Mouse (Mus musculus) heart, postnatal 14 days (tissue): ENCODE results near the gene Tmem220. TPM values are rescaled to one million over a fixed set of nuclear protein-coding genes. Genes with fewer than 3 reads are reported as not detected.

Experiments
- DNase-seq, 2 experiments: peaks; one replicate each; pipeline ENCODE4 v3.0.0; 2021 to 2022
- intact Hi-C: fragments of 180-260 bp; cut with DNase I; formaldehyde crosslinking; loops from one replicate; pipeline ENCODE4 v1.15.1; 2025
- long read RNA-seq, 2 experiments: library from polyadenylated mRNA; stranded (forward); transcript quantifications; one replicate each; pipeline ENCODE4 v2.0.0; 2021
- total RNA-seq, 2 experiments: library from RNA; stranded (reverse); gene quantifications; 2 replicates each; pipeline ENCODE4 v1.2.3; 2021

Gene Tmem220
- total RNA-seq, result 1 to 10 TPM; 1.3 to 1.4 TPM
- long read RNA-seq, experiment 1, partial matches to known transcripts, result 0 of 1 reads
- long read RNA-seq, experiment 1, other reads (novel, unspliced or antisense), result 0 of 1 reads
- long read RNA-seq, experiment 2, partial matches to known transcripts, result 0 of 2 reads
- long read RNA-seq, experiment 2, other reads (novel, unspliced or antisense), result 1 of 2 reads

DNA sequence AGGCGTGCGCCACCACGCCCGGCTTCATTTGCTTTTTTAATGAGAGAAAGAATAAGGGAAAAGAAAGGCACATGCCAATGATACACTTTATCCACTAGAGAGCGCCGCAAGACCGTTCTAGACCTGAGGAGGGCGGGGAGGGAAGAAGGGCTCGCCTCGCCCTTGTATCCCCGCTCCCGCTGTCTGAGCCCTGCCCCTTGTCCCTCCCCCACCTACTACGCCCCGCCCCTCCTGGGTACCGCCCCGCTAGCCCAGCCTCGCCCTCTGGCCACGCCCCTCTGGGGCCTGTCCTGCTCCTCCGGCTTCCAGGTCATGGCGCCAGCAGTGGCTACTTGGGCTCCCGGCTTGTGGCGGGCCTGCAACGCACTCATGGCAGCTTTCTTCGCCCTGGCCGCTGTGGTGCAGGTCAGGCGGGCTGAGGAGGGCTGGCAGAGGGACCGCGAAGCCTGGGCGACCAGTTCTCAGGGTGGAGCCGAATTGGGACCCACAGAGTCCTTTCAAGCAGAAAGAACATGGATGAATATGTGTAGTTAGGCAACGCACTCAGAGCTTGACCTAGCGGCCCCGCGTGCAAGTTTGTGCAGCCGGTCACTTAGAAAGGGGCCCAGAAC, at the start of gene Tmem220:
Gene Tmem220 (plus strand): TSS at position 288 of the 611 bp plus-strand sequence.
- intact Hi-C loops, result loop anchor here (1.0 kb wide), 4 partner anchors 27 to 76 kb away; partner anchors contain the start of genes Adprm and Sco1
- peak; percentile 95 to 96 for DNase-seq

DNA sequence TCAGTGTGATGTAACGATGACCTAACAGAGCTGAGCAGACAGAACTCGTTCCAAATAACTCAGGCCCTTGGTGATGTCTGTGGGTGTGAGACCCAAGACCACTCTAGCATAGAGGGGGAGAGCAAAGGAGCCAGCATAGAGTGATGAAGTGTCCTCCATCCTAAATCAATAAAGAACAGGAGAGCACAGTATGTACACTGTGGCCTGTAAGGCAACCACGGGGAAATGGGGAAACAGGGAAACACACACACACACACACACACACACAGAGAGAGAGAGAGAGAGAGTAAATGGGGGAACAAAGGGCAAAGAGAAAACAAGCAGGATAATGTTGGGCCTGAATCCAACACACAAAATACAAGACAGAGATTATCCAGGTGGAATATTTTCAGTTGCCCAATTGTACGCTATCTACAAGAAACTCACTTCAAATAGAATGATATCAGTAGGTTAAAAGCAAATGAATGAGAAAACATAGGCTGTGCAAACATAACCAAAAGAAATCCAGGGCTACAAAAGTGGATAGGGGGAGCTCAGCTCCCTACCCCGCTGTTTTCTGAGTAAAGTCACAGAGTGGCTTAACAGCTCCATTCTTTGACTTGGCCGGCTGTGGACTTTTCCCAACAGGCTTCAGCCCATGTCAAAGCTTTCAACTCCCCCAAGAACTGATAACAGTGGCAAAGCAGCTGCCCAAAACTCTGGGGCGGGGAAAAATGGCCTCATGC, 49.2 kb upstream of the Tmem220 start:
- intact Hi-C loops, result no loop called here
- DNase-seq, result no peak

DNA sequence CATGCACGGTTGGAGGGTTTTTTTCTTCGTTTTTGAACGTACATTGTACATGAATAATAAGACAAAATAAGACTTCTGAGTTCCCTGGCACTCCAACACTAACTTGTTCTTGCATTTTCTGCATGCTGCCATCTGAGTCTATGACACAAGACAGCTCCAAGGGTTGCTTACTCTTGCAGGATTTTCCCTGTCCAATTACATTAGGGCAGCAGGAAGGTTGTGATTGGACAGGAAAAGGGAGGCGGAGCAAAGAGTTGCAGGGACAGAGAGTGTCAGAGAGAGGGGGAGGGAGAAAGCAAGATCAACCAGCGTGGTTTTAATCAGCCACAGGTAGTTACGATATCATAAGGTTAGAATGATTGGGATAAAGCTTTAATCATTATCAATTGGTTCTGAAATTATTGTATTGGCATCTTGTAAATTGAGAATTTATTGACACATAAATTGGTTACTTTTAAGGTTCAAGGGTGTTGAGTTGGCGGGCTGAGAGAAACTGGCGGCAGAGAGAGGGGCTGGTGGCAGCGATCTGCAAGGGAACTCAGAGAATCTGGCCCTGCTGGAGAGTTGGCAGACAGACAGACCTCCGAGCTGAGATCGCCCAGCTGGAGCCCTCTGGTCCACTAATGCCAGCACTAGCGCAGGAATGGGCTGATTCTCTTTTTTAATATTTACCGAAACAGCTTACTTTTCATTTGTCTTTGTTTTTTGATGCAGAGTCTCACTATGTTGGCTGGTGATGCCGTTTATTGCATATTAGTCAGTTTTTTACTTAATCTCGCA, 43.4 kb upstream of the Tmem220 start:
- DNase-seq, result no peak
- intact Hi-C loops, result no loop called here

DNA sequence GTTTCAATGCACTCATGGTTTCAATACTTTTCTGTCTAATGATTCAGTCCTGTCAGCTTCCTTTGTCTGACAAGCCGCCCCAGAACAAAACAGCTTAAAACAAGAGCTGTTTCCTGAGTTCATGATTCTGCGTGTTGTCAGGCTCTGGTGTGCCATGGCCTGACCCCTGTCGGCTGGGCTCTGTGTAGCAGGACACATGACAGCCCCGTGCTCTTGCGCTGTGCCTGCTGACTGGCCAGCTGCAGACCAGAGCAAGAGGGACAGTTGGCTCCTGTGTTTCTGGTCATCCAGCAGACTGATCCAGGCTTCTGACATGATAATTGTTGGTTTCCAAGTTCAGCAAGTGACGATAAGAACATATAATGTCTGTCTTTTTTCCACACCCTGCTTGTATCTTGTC, 42.2 kb upstream of the Tmem220 start:
- peak; percentile 57 to 71 for DNase-seq
- intact Hi-C loops, result no loop called here

DNA sequence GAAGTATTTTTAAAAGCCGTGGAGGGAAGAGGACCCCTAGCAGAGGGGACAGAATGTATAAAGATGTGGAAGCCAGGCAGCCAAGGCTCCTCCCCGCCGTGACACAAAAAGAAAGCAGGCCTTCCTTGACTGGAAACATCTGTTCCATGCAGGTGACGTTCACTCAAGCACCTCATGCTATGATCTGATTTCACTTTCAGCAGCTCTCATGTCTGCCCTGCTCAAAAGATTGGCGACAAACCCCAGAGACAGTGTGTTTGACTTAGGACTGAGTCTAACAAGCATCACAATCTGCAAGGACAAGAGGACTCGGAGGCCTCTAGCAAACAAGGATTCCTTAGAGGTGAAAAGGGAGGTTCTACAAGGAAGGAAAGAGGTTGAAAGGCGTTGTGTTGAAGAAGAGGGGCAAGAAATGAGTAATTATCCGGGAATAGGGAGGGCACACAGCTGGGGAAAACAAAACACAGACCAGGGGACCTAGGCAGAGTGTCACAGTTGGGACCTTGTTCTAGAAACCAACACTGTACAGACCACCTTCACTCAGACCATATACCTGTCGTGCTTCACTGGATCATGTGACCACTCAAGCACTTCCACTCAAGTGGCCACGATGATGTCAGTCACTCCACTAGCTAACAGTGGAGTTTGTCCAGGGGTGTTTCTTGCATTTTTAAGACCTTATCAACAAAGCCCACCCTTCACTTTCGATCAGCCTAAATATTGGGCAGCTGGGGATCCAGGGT, 41.4 kb upstream of the Tmem220 start:
- DNase-seq, result no peak
- intact Hi-C loops, result loop anchor here (2.0 kb wide), 1 partner anchor 37 kb away; no protein-coding TSS in a partner anchor

DNA sequence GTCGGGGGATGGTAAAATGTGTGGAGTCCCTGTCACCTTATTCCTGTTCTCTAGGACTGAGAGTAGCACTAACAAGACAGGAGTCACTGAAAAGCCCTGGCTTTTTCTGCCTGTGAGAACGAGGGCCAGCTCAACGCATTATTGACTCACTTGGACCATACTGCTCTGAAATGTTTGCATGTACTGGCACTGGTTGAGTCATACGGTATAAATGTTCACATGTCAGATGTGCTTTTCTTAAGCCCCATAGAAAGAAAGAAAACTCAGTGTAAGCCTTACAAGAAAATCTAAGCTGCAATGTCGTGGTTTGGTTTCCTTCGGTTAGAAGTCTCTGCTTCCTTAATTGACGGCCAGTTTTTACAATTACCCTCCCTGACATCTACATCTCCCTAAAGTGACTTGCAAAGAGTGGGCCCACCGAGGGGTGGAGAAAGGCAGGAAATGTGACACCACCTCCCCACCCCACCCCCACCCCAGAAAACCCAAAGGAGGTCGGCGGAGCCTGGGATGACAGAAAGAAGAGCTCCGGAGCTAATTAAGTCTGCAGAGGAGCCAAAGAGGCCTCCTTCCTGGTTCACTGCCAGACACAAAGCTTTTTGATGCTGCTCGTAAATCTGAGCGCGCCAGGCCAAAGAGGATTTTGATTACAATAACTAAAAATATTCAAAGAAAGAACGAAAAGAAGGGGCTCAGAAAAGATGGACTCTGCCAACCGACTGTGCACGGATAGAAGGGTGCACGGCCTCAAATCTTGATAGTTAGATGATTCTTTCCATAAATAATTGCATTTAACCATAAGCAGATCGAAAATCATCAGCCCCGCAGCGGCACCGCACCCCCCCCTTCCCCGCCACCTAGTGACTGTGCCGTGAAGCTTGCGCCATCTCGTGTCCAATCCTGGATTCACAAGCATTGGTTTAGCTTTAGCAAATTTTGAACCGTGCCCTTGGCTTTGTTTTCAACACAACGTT, 40.5 kb upstream of the Tmem220 start:
- intact Hi-C loops, result loop anchor here (1.0 to 2.0 kb wide), 2 partner anchors 36 to 78 kb away; no protein-coding TSS in a partner anchor
- peak; percentile 78 to 87 for DNase-seq

DNA sequence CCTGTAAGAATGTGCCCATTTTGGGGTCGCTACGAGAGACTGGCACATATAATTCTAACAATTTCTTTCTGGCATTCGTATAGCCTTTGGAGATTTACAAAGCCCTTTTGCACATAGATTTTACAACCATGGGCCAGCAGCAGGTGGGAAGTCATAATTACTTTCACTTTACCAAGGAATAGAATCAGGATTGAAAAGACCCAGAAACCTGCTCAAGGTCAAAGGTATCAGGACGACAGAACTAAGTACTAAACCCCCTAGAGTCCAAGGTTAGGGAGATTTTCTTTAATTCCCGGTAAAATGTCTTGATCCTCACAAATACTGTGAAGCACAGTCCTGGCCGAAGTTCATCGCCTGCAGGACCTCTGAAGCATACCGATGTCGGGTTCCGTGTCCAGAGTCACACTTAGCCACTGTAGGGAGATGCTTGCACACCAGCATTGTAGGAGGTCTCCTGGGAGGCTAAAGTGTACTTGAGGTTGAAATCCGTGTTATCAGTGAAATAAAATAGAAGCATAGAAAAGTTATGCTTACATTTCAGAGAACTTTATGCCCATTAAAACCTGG, 39.7 kb upstream of the Tmem220 start:
- intact Hi-C loops, result loop anchor here (1.0 to 2.0 kb wide), 2 partner anchors 36 to 79 kb away; no protein-coding TSS in a partner anchor
- peak in 1 of 2 experiments; percentile 12 for DNase-seq

DNA sequence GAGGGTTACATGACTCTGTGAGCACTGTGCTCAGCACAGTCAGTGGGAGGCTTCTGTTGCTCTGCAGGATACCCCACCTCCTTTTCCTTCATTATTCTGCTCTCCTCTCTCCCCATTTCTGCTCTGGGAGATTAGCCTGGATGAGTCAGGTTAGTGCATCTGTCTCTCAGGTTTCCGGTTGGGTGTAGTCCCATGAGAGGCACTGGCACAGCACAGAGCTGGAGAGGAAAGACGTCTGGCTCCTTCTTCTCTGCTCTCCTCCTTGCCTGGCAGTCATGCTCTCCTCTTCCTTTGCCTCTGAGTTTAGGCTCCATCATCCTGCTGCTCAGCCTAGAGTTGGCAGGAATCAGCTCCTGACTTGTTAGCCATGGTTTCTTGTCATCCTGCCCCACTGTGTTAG, 32.8 kb upstream of the Tmem220 start:
- DNase-seq, result no peak
- intact Hi-C loops, result no loop called here

DNA sequence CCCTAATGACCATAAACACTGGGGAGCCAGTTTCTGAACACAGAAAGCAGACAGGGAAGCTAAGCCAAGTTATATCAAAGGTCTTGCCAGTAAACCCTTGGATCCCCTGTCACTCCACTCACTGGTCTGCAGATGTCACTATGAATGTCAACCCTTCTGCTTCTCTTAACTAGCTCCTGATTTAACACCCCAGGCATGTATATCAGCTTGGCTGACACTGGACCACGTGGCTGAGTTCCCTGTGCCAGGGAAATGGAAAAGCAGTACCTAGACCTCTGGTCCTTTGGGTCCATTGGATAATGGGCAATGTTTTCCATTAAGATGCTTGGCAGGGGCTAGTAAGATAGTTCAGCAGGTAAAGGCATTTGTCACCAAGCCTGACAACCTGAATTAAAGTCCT, 31.3 kb upstream of the Tmem220 start:
- peak in 1 of 2 experiments; percentile 39 for DNase-seq
- intact Hi-C loops, result no loop called here

DNA sequence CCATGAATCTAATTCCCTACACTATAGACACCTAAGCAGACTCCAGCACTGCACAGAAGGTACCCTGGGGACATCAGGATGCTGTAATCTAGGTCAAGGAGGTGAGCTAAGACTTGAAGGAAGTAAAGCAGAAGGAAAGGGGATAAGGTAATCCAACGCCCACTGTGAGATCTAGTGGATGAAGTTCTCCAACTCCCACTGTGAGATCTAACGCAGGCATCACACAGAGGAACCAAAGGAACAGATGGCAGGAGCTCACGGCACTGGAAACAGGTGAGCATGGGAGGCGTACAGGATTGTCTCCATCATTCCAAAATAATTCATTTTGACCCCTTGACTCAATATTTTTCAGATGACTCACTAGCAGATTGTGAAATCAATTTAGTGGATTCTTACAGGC, 28.5 kb upstream of the Tmem220 start:
- intact Hi-C loops, result no loop called here
- DNase-seq, result no peak

DNA sequence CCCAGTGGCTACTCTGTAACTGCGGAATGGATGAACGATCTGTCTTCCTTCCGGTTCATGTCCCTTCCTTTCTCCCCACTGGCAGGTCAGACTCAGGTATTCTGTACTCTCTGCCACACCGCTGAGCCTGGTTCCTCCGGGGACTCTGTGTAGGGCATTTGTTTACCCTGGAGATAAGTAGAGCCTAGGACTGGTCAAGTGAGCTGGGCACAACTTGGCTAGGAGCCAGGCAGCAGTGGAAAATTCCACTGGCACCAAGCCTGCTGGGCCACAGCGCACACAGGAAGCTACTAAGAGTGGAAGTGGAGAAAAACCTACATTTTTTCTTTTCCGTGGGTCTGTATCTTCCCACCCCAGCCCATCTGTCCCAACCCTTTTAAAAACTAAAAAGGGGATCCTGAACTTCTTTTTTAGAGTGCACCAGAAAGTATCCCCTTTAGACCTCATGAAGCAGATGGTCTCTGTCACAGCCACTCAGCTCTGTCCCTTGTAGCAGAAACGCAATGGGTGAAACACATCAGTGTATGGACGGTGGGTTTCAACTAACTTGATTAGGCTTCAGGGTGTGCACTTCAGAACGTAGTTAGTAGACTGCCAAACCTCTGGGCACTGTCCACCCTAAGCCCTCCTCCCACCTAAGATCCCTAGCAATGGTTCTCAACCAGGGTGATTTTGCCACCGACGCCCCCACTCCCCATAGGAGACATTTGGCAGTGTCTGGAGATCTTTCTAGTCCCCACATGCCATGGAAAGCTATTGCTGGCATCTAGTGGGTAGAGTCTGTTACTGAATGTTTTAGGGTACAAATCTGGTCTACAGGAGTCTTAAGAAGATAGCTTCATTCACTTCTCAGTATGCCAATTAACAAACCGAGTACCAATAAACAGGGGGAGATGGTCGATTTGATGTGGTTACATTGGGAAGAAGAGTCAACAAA, 26.2 kb upstream of the Tmem220 start:
- peak; percentile 68 to 77 for DNase-seq

DNA sequence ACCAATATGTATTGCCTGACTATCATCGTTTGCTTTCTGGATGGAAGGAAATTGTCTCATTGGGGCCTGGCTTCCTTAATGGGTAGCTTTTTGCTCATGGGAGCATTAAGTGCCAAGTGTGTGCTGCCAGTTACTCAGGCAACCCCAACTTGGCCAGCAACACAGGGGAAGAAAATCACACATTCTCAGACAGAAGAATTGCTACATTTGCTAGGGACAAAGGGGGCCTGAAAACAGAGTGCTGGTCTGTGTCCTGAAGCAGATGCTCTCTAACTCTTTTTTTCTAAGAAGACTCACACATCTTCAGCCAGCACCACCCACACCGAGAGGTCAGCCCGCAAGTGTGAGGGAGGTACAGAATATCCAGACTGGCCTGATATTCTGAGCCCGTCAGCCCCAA, 24.3 kb upstream of the Tmem220 start:
- intact Hi-C loops, result no loop called here
- no peak for DNase-seq

More for the DNA sequence above, 26.2 kb upstream of the Tmem220 start:
- intact Hi-C loops, result no loop called here

DNA sequence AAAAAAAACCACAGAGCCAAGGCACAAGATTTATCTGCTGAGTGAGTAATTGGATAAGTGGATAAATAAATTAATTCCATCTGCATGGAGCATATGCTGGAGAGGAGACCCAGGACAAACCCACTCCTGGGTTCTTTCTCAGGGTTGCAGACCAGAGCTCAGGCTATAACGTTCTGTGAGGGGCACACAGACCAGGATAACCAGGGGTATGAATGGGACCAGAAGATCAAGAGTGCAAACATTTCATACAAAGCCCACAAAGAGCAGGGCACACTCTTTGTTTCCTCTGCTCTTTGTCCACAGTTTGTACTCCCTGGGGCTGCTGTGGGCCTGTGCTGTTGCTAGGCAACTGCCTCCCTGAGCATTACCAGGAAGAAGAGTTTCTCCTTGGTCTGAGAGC, 23.2 kb upstream of the Tmem220 start:
- intact Hi-C loops, result no loop called here

DNA sequence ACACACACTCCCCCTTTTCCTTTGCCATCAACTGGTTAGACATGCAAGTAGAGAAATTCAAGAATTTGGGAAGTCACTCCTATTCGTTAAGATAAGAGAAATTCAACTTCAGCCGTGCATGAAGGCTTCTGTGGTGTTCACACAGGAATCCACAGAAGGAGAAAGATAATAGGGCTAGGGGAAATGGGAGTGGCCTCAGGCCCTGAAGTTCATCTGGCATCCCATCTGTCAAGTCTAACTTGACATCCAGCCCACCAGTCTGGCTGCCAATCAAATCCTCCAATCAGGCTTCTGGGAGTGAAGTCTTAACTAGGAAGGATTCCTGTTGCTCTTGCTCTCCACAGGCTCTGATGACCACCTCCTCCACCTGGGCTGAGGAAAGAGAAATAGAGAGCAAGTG, 22.0 kb upstream of the Tmem220 start:
- no peak for DNase-seq
- intact Hi-C loops, result no loop called here

More for the DNA sequence above, 23.2 kb upstream of the Tmem220 start:
- DNase-seq, result no peak

DNA sequence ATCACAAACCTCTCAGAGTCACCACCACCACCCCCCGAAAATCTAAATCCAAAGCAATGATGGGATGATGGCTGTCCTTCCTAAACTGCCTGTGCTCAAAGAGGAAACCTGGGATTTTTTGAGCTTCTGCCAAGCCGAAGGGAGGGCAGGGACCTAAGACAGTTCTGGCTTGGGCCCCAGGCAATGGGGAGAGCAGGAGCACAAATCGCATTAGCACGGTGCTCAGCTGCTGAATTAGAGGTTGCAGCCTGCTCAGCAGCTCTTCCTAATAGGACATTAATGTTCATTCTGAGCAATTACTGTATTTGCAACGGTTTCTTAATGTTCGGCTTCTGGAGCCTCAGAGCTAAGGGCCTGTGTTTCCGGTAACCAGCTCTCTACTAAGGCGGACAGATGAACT, 17.0 kb upstream of the Tmem220 start:
- DNase-seq, result no peak
- intact Hi-C loops, result no loop called here

DNA sequence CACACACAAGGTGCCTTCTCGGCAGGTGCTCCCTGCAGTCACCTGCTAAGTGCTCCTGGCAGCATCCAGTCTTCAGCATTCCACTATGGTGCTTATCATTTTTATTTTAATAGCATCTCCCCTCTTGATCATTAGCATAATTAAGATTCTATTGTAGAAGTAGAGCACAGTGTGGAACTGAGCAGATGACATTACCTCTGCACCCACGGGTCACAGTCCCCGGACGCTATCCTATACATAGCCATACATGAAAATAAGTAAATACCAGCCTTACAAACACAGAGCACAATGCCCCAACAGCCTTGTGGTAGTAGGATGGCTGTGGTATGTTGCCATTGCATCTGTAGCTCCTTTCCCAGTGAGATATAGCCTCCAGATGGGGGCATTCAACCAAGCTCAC, 16.4 kb upstream of the Tmem220 start:
- no peak for DNase-seq
- intact Hi-C loops, result no loop called here

DNA sequence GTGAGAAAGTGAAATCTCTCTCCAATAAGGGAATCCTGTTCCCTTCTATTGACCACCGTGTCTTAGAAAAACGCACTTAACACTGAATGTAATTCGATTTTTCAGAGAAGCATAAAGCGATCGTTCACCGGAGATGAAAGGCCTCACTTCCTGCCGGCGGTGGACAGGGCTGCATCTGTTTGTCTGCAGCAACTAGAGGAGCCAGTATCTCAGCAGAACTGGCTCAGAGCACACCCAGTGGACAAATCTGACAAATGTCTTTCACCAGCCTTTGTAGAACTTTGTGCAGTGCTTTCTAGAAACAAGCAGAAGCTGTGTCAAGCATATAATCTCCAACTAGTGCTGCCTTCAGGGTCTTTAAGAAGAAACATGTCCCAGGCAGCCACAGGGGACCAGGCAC, 14.5 kb upstream of the Tmem220 start:
- DNase-seq, result peak in 1 of 2 experiments; percentile 33
- intact Hi-C loops, result no loop called here
